Mouse (Mus musculus): ENCODE measurements around the gene Tceanc2.

Gene Tceanc2

GRCm38 (mm10) chr4:107084343-107084742 is 94.6 kb downstream of the Tceanc2 start:
- no peak for DNase-seq (ENCODE audit: low read depth, low spot score)
